Mouse (Mus musculus): ENCODE measurements around the gene Gm9803.

Gene Gm9803

GRCm38 (mm10) chr10:43512976-43513375, 10.9 kb upstream of the Gm9803 start:
- DNase-seq (ENCODE audit: low read depth, low spot score) = no peak

DNA sequence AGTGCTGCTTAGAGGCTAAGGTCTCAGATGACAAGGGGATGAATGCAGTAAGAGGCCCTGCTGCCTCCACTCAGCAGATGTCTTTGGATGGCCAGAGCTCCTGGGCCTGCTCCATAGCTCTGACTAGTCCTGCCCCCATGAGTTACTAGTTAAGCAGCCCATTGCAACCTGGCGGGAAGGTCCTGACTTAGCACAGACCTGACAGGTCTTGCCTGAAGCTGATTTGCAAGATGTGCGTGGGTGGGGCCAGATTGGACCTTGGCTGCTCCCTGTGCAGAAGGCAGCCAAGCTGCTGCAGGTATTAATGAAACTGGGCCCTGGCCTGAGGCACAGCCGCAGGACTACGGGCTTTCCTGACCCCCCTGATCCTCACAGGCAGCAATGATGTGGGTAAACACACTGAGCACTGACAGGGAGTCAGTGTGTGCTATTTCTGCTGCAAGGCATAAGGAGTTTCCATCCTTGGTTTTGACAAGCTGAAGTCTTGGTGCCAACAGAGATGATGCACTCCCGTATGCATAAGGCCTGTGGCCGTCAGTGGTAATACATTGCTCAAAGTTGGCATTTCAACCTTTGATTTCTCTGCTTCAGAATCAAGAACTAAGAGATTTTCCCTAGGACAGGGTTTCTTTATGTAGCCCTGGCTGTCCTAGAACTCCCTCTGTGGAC, 6.8 kb upstream of the Gm9803 start:
- DNase-seq (ENCODE audit: low read depth, low spot score) = no peak

DNA sequence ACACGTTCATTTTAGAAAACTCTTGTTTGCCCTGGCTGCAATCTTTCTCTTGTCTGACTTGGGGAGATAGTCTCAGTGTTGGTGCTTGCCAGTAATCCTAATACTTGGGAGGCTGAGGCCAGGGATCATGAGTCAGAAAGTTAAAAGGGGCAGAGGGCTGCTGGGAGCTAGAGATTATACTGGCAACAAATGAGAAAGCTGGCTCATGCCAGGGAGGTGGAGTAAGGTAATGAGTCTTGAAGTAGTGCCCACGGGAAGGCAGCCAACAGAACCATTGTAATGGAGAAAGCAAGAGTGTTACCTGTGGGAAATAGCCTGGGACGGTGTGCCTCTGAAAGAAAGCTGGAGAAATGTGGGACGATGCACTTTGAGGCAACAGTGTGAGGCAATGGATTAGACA, 6.0 kb upstream of the Gm9803 start:
- no peak for DNase-seq (ENCODE audit: low read depth, low spot score)

DNA sequence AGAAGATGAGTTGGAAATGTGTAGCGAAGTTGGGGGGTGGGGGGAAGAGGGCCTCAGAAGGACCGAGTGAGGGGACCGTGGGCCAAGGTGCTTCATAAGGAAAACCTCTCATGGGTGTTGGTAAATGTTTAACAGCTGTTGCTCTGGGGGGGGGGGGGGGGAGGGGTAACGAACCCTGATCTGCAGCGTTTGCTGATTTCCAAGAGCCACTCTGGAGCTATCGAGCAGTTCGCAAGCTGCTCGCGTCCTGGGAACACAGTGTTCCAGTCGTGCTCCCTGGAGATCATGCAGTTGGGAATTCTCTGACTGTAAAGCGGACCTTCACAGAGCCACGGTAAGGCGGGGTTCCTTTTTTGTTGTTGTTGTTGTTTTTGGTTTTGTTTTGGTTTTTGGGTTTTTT, 5.5 kb upstream of the Gm9803 start:
- DNase-seq (ENCODE audit: low read depth, low spot score) = no peak

- DNase-seq (ENCODE audit: low read depth, low spot score) = no peak
These were observed 3.9 kb upstream of the Gm9803 start for GRCm38 (mm10) chr10:43519977-43520376.

DNA sequence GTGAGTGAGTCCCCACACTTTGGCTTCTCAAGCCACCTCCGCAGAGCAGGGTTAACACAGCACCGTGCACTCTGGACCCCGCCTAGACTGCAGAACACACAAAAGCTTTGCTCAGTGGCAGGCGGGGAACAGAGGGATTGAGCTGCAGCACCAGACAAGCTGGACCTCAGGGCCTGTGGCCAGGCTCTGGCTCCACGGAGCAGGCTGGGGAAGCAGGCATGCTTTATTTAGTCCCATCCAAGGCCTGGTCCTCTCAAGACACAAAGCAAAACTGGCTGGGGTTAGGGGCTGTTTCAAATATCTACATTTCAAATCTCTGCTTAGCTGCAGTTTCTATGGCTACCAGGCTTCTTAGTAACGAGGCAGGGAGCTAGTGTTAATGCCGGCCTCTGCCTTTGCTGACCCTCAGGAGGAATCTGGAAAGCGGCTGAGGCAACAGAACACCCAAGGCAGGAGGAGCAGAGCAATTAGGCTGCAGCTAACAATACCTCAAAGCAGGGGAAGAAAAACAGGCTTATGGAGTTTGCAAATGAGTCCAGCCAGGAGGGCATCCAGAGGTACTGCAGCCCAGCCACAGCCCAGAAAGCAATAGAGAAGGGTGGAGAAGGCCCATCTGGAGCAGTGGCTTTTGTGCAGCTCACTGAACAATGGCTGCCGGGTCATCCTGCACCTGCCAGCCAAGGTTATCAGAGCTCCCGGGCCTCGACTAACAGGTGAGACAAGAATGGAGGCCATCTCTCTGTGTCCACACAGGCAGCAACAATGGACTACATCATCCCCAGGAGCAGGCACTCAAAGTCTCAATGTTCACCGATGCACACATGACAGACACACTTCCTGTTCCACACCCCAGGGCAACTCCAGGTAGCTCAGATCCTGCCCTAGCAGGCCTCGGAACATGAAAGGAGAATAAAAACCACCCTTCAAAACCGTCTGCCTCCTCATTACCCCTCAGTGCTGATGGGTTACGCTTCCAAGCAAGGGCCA, 3.7 kb downstream of the Gm9803 start:
- DNase-seq (ENCODE audit: low read depth, low spot score) = no peak

- no peak for DNase-seq (ENCODE audit: low read depth, low spot score)
These were observed 10.5 kb downstream of the Gm9803 start for GRCm38 (mm10) chr10:43534382-43534781.

DNA sequence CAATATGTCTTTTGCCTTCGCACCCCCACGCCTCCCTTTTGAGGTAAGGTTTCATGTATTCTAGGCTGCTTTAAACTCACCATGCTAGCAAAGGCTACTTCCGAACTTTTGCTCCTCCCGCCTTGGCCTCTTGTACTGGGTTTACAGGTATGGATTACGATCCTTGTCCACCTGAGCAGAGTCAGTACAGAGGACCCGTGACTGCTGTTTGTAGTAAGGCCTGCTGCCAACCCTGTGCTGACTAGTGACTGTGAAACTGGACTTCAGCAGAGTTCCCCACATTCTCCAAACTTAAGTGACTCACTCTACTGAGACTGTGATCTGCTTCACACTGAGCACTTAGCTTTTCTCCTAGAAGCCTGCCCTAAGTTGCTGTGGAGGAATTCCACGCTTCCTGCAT, 13.8 kb downstream of the Gm9803 start:
- no peak for DNase-seq (ENCODE audit: low read depth, low spot score)

- no peak for DNase-seq (ENCODE audit: low read depth, low spot score)
These were observed 14.9 kb downstream of the Gm9803 start for GRCm38 (mm10) chr10:43538831-43539230.

GRCm38 (mm10) chr10:43539746-43540310, 15.9 kb downstream of the Gm9803 start:
- no peak for DNase-seq (ENCODE audit: low read depth, low spot score)

GRCm38 (mm10) chr10:43540442-43541152, 16.7 kb downstream of the Gm9803 start, which contains the start of gene 1700021F05Rik:
TSS of gene 1700021F05Rik (minus strand) at chr10:43540994.
- peak; percentile 97 for DNase-seq (ENCODE audit: low read depth, low spot score)

DNA sequence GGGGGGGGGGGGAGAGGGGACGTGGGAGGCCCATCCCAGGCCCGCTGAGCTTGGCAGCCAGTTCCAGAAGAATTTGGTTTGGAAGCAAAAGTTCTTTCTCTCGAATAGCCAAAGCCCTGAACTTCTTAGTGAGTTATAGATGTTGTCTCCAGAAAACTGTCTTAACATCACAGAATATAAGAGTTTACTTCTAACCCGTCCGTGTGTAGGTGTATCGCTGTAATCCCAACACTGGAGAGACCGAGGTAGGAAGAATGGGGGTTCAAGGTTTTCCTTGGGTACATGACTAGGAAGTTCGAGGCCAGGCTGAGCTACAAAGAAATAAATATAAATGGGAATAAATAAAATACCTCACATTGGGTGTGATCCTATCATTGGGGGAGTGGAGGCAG, 17.3 kb downstream of the Gm9803 start:
- no peak for DNase-seq (ENCODE audit: low read depth, low spot score)

GRCm38 (mm10) chr10:43549411-43549810, 25.5 kb downstream of the Gm9803 start:
- peak; percentile 27 for DNase-seq (ENCODE audit: low read depth, low spot score)

DNA sequence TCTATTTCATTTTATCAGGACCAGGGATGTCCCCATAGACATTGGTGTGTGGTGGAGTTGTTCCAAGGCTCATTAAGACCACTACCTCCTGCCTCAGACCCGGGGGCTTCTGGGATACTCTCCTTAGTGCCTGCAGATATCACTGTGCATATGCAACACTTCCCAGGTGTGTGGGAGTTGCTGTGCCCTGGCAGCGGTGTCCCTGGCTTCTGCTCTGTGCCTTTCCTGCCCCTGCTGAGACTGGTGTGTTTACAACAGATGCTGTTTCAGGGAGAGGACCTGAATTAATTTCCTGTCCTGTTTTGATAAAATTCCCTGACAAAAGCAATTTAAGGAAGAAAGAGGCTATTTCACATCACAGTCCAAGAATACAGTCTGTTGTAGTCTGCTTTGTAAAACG, 27.0 kb downstream of the Gm9803 start:
- no peak for DNase-seq (ENCODE audit: low read depth, low spot score)

- no peak for DNase-seq (ENCODE audit: low read depth, low spot score)
These were observed 27.5 kb downstream of the Gm9803 start for GRCm38 (mm10) chr10:43551388-43551787.

DNA sequence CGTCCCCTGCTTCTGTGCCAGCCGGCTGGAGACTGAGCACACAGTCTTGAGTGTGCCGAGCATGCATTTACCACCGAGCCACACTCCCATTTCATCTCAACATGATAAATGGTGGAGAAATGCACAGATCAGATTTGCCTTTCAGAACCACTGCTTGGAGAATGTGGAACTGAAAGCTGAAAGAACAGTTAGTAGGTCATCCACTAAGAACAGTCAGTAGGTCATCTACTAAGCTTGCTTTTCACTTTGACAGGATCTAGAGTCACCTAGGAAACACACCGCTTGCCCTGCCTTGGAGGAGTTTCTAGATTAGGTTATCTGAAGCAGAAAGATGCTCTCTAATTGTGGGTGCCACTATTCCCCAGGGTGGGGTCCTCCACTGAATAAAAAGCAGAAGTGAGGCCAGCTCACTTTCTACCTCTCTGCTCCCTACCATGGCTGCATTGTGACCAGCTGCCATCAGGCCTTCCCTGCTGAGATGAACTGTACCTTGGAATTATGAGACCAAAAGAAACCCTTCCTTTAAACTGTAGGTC, 33.8 kb downstream of the Gm9803 start:
- DNase-seq (ENCODE audit: low read depth, low spot score) = no peak

DNA sequence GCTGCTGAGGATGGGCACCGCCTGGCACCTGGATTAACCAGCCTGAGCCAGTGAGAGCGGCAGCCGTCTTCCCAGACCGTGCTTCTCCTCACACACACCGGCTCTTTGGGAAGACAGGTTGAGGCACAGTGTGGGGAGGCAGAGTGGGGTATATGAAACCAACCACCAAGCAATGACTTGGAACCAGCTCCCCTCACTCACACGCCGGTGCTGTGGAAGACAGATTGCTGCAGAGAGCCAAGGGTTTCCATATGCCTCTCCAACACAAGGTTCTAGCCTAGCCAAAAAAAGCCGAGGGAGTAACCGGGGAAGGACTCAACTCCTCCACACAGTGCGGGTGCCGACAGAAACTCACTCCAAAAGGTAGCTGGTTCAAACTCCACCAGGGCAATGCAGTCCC, 35.4 kb downstream of the Gm9803 start:
- no peak for DNase-seq (ENCODE audit: low read depth, low spot score)

DNA sequence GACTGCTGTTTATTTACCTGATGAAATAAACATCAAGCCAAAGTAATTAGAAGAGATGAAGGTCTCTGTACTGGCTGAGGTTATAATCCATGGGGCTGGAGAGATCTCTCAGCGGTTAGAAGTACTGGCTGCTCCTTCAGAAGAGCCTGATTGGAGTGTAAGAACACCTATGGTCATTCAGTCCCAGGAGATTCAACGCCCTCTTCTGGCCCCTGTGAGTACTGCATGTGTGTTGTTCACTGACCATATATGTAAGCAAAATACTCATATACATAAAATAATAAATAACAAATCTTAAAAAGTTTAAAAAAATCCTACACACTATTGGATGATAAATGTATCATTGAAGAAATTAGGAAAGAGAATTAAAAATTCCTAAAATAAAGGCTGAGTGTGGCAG, 36.9 kb downstream of the Gm9803 start:
- DNase-seq (ENCODE audit: low read depth, low spot score) = peak; percentile 20

- DNase-seq (ENCODE audit: low read depth, low spot score) = no peak
These were observed 37.4 kb downstream of the Gm9803 start for GRCm38 (mm10) chr10:43561311-43561710.

Measured in CD4-positive, CD25-positive, alpha-beta regulatory T cell, adult 2 months (primary cell).